Mouse (Mus musculus) hindbrain, embryonic 11.5 days (tissue): ENCODE measurements around the gene Ift81. TPM values are rescaled to one million over a fixed set of nuclear protein-coding genes. Genes with fewer than 3 reads are reported as not detected.

ENCODE experiments used
- ATAC-seq: fragments of 200-750 bp; cut with Nextera tagmentation; 2 replicates; pipeline ENCODE4 v1.8.0; 2017; ENCODE audit warnings: mild to moderate bottlenecking, moderate TSS enrichment, moderate library complexity; ENCODE audit not compliant: low FRiP score
- DNase-seq: peaks from one replicate; pipeline ENCODE4 v3.0.0-alpha.2; 2015; ENCODE audit warnings: low spot score
- H3K27ac ChIP-seq: fragments of 300-500 bp; sonication (generic); 2 replicates; pipeline ENCODE4 v1.5.1; 2014; ENCODE audit warnings: mild to moderate bottlenecking, low read depth, low read length
- H3K27me3 ChIP-seq: fragments of 300-500 bp; sonication (generic); 2 replicates; pipeline ENCODE4 v1.6.1; 2014; ENCODE audit warnings: mild to moderate bottlenecking, low read length, moderate library complexity, mixed read lengths; ENCODE audit not compliant: control insufficient read depth, insufficient read depth
- H3K36me3 ChIP-seq: fragments of 300-500 bp; sonication (generic); 2 replicates; pipeline ENCODE4 v1.6.1; 2014; ENCODE audit warnings: mild to moderate bottlenecking, low read length, moderate library complexity, mixed read lengths; ENCODE audit not compliant: control insufficient read depth, insufficient read depth
- H3K4me1 ChIP-seq: fragments of 300-500 bp; sonication (generic); replicated peaks from 2 replicates; pipeline ENCODE4 v1.6.1; 2014; ENCODE audit warnings: low read length, mixed read lengths; ENCODE audit not compliant: control insufficient read depth, insufficient read depth
- H3K4me2 ChIP-seq: fragments of 300-500 bp; sonication (generic); replicated peaks from 2 replicates; pipeline ENCODE4 v1.6.1; 2014; ENCODE audit warnings: mild to moderate bottlenecking, low read depth, low read length
- H3K4me3 ChIP-seq: fragments of 300-500 bp; sonication (generic); 2 replicates; pipeline ENCODE4 v1.5.1; 2014; ENCODE audit warnings: low read depth, low read length
- H3K9ac ChIP-seq: fragments of 300-500 bp; sonication (generic); 2 replicates; pipeline ENCODE4 v1.6.1; 2014; ENCODE audit warnings: low read depth, low read length
- H3K9me3 ChIP-seq: fragments of 300-500 bp; sonication (generic); 2 replicates; pipeline ENCODE4 v1.6.1; 2016; ENCODE audit warnings: low read length; ENCODE audit not compliant: control insufficient read depth
- WGBS: fragments of 180-500 bp; shearing (Covaris S2); extraction: QIAGEN DNeasy Blood & Tissue Kit; methylation state at CpG from one replicate; pipeline ENCODE4 v1.1.7; 2014; 5-methylcytosine and 5-hydroxymethylcytosine counted together
- polyA plus RNA-seq: library from polyadenylated mRNA; unstranded; fragments of >200 nt; fragmentation: Nextera tagmentation; extraction: Ambion mirVana; gene quantifications from 2 replicates; pipeline ENCODE4 v1.2.1, GENCODE M21; 2014

Gene Ift81
- polyA plus RNA-seq, 1 experiment from 2014 or later = 49.1 TPM

DNA sequence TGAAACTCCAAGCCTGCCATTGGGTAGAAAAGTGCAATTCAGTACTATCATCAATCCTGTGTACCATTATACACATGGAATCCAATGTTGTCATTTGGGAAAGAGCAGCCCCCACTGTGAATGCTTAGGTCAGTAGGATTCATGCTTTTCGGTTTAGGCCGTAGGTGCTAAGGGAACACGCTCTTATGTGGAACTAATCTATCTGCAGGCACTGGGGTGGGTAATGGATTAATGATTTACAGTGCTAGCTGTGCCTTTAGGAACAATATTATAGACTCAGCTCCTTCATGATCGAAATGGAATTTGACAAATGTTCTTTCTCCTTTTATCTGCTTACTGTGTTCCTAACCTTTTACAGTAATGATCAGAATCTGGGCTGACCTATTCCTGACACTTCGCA, 30.2 kb downstream of the Ift81 start:
- H3K27ac ChIP-seq = no peak overlapping the region
- H3K4me1 ChIP-seq = no peaks in the 10 kb centered on the region
- no peak overlapping the region for H3K9ac ChIP-seq
- no peaks in the 10 kb centered on the region for H3K9me3 ChIP-seq
- no peak overlapping the region for H3K4me3 ChIP-seq
- DNase-seq (no peak), ATAC-seq (no peak)
- no peaks in the 10 kb centered on the region for H3K27me3 ChIP-seq
- H3K36me3 ChIP-seq = 0 out of 2 replicates have a peak, but pooled peaks cover 8% of the 10 kb centered on the region
- 95% methylated on average over 5 of the region's 5 CpGs for WGBS
- no peak overlapping the region for H3K4me2 ChIP-seq

DNA sequence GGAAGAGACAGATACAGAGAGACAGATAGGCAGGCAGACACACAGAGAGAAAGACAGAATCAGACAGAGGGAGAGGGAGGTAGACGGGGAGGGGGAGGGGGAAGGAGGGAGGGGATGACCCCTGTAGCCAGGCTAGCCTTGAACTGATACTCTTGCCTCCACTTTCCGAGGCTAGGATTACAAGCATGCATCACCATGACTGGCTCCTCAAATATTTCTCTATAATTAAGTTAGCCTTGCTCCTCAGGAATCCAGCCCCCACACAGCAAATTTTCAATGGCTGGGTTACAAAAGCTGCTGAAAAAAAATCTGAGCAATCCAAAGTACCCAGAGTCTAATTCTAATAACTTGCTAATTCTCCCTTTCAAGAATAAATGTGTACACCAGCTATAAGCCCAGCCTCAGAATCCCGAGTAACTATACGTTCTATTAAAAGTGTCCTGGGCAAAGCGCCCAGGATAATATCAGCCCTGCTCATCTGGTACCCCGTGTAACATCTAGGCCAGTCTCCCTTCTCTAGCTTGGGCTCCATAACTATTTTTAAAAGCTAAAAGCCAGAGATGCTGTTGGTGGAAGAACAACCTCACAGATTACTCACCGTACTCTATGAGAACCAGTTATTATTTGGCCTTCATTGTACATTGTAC, 37.5 kb downstream of the Ift81 start:
- Histone ChIP-seq H3K27me3 (no peaks in the 10 kb centered on the region), H3K27ac (no peak overlapping the region), H3K9me3 (no peaks in the 10 kb centered on the region), H3K4me3 (no peak overlapping the region), H3K9ac (no peak overlapping the region), H3K4me2 (no peak overlapping the region), H3K36me3 (0 out of 2 replicates have a peak, but pooled peaks cover 8% of the 10 kb centered on the region), H3K4me1 (no peaks in the 10 kb centered on the region)
- ATAC-seq = no peak
- DNase-seq = no peak
- WGBS = 82% methylated on average over 7 of the region's 7 CpGs

GRCm38 (mm10) chr5:122572001-122572400, 42.3 kb downstream of the Ift81 start:
- Histone ChIP-seq H3K4me3 (no peak overlapping the region), H3K27ac (no peak overlapping the region), H3K9ac (no peak overlapping the region), H3K4me2 (no peak overlapping the region), H3K4me1 (no peaks in the 10 kb centered on the region), H3K9me3 (no peaks in the 10 kb centered on the region), H3K36me3 (peaks cover 2% of the 10 kb centered on the region; the same call in 1 of the 2 replicates), H3K27me3 (no peaks in the 10 kb centered on the region)
- DNase-seq (no peak), ATAC-seq (no peak)
- WGBS = 85% methylated on average over 5 of the region's 5 CpGs

DNA sequence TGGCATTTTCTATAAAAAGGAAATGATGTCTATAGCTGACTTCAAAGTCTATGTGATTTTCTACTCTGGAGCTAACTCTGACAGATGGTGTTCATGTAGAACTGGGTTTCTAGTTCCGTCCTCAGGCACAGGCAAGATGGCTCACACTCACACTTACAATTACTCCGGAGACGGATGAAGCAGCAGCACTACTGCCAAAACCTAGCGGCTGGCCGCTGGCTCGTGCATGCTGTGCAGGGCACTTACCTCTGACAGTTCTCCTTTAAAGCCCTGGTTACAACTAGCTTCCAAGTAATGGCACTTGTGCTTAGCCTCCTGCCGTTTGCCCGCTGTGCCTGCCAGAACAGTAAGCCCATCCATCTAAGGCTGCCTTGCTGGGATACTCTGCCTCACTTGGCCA, 47.7 kb downstream of the Ift81 start:
- DNase-seq = no peak
- WGBS = 61% methylated on average over 8 of the region's 8 CpGs
- ATAC-seq = no peak

GRCm38 (mm10) chr5:122560654-122561053, 53.7 kb downstream of the Ift81 start:
- Histone ChIP-seq H3K4me3 (no peak overlapping the region), H3K9ac (no peak overlapping the region), H3K36me3 (no peaks in the 10 kb centered on the region), H3K27me3 (no peaks in the 10 kb centered on the region), H3K9me3 (no peaks in the 10 kb centered on the region), H3K27ac (no peak overlapping the region), H3K4me2 (no peak overlapping the region), H3K4me1 (no peaks in the 10 kb centered on the region)
- DNase-seq (no peak), ATAC-seq (no peak)
- WGBS = 85% methylated on average over 8 of the region's 8 CpGs

More for the DNA sequence above, 47.7 kb downstream of the Ift81 start:
- Histone ChIP-seq H3K4me2 (no peak overlapping the region), H3K9me3 (no peaks in the 10 kb centered on the region), H3K9ac (no peak overlapping the region), H3K4me1 (no peaks in the 10 kb centered on the region), H3K27me3 (no peaks in the 10 kb centered on the region), H3K27ac (no peak overlapping the region), H3K36me3 (peaks cover 2% of the 10 kb centered on the region; the same call in 1 of the 2 replicates), H3K4me3 (no peak overlapping the region)

DNA sequence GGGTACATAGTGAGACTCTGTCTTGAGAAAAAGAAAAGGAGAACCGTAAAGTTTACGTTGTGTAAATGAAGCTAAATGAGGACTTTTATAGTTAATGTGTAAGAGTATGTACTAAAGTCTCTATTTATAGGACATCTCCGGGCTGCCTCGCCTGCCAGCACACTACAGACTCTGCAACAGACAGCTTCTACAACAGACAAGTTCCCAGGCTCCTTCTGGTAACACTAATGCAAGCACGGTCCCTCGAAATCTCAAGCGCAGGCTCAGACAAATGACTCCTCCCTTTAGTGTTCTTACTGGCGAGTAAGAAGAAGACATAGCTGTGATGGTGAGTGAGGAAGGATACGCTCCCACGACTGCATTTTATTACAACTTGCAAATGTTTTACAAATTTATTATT, 56.2 kb downstream of the Ift81 start:
- Histone ChIP-seq H3K36me3 (no peaks in the 10 kb centered on the region), H3K4me3 (no peak overlapping the region), H3K27me3 (no peaks in the 10 kb centered on the region), H3K9ac (no peak overlapping the region), H3K9me3 (no peaks in the 10 kb centered on the region), H3K27ac (no peak overlapping the region), H3K4me1 (no peaks in the 10 kb centered on the region), H3K4me2 (no peak overlapping the region)
- no peak for ATAC-seq
- no peak for DNase-seq
- WGBS = 93% methylated on average over 10 of the region's 10 CpGs

GRCm38 (mm10) chr5:122555107-122555506, 59.2 kb downstream of the Ift81 start:
- H3K4me3 ChIP-seq = no peak overlapping the region
- no peaks in the 10 kb centered on the region for H3K27me3 ChIP-seq
- ATAC-seq = no peak
- no peaks in the 10 kb centered on the region for H3K36me3 ChIP-seq
- WGBS = 65% methylated on average over 2 of the region's 2 CpGs
- H3K9me3 ChIP-seq = no peaks in the 10 kb centered on the region
- H3K4me2 ChIP-seq = no peak overlapping the region
- no peak for DNase-seq
- H3K27ac ChIP-seq = no peak overlapping the region
- H3K4me1 ChIP-seq = no peaks in the 10 kb centered on the region
- no peak overlapping the region for H3K9ac ChIP-seq

- no peak overlapping the region for H3K9ac ChIP-seq
- WGBS = 88% methylated on average over 9 of the region's 9 CpGs
- H3K4me1 ChIP-seq = no peaks in the 10 kb centered on the region
- H3K27me3 ChIP-seq = no peaks in the 10 kb centered on the region
- no peak overlapping the region for H3K27ac ChIP-seq
- no peak for DNase-seq
- ATAC-seq = no peak
- no peak overlapping the region for H3K4me3 ChIP-seq
- no peaks in the 10 kb centered on the region for H3K36me3 ChIP-seq
- H3K4me2 ChIP-seq = no peak overlapping the region
- H3K9me3 ChIP-seq = no peaks in the 10 kb centered on the region
Observed at GRCm38 (mm10) chr5:122552638-122553037, 61.7 kb downstream of the Ift81 start.

DNA sequence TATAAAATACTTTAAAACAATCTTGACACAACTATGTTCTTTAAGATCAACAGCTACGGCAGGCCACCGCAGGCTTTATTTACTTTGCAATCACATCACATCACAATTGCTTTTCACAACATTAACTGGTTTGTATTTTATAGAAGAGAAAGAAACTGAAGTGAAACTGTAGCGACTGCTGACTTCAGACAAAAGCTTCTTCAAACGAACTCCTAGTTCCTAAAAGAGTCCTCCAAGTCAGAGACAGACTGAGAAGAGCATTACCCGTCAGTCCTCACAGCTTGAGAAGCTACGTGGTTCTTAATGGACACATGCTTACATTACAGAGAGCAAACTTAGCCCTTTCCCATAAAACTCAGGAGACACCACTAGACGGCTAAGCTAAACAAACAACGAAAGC, 63.9 kb downstream of the Ift81 start:
- H3K36me3 ChIP-seq = no peaks in the 10 kb centered on the region
- WGBS = 74% methylated on average over 8 of the region's 8 CpGs
- no peak overlapping the region for H3K27ac ChIP-seq
- DNase-seq = no peak
- H3K9me3 ChIP-seq = no peaks in the 10 kb centered on the region
- no peak for ATAC-seq
- H3K4me1 ChIP-seq = no peaks in the 10 kb centered on the region
- H3K4me2 ChIP-seq = no peak overlapping the region
- H3K27me3 ChIP-seq = no peaks in the 10 kb centered on the region
- no peak overlapping the region for H3K4me3 ChIP-seq
- H3K9ac ChIP-seq = no peak overlapping the region
